Mouse (Mus musculus): ENCODE measurements around the gene Prokr2.

Gene Prokr2

GRCm38 (mm10) chr2:132385194-132385838 is at the start of gene Prokr2:
Prokr2 (minus strand) TSS chr2:132385447.
- peak; percentile 60 for DNase-seq (ENCODE audit: low spot score)

GRCm38 (mm10) chr2:132427160-132427941 is 42.1 kb upstream of the Prokr2 start:
- no peak for DNase-seq (ENCODE audit: low spot score)

GRCm38 (mm10) chr2:132425576-132425975 is 40.3 kb upstream of the Prokr2 start:
- no peak for DNase-seq (ENCODE audit: low spot score)

- no peak for DNase-seq (ENCODE audit: low spot score)
These were observed 38.3 kb upstream of the Prokr2 start for GRCm38 (mm10) chr2:132423411-132424047.

- DNase-seq (ENCODE audit: low spot score) = no peak
These were observed 37.6 kb upstream of the Prokr2 start for GRCm38 (mm10) chr2:132422846-132423245.

- DNase-seq (ENCODE audit: low spot score) = no peak
These were observed 33.2 kb upstream of the Prokr2 start for GRCm38 (mm10) chr2:132418414-132418813.

GRCm38 (mm10) chr2:132410126-132410525 is 24.9 kb upstream of the Prokr2 start:
- DNase-seq (ENCODE audit: low spot score) = no peak

GRCm38 (mm10) chr2:132398136-132398535 is 12.9 kb upstream of the Prokr2 start:
- DNase-seq (ENCODE audit: low spot score) = no peak

- no peak for DNase-seq (ENCODE audit: low spot score)
These were observed 10.5 kb upstream of the Prokr2 start for GRCm38 (mm10) chr2:132395753-132396152.

- no peak for DNase-seq (ENCODE audit: low spot score)
These were observed 5.4 kb upstream of the Prokr2 start for GRCm38 (mm10) chr2:132390607-132391160.

- peak; percentile 45 for DNase-seq (ENCODE audit: low spot score)
These were observed 4.3 kb upstream of the Prokr2 start for GRCm38 (mm10) chr2:132389562-132389961.

GRCm38 (mm10) chr2:132384511-132385193 is 595 bp downstream of the Prokr2 start:
- no peak for DNase-seq (ENCODE audit: low spot score)

GRCm38 (mm10) chr2:132382308-132382707 is 2.9 kb downstream of the Prokr2 start:
- DNase-seq (ENCODE audit: low spot score) = no peak

- DNase-seq (ENCODE audit: low spot score) = no peak
These were observed 5.6 kb downstream of the Prokr2 start for GRCm38 (mm10) chr2:132379690-132380089.

- DNase-seq (ENCODE audit: low spot score) = no peak
These were observed 6.6 kb downstream of the Prokr2 start for GRCm38 (mm10) chr2:132378602-132379150.

- no peak for DNase-seq (ENCODE audit: low spot score)
These were observed 7.8 kb downstream of the Prokr2 start for GRCm38 (mm10) chr2:132377436-132377835.

- no peak for DNase-seq (ENCODE audit: low spot score)
These were observed 9.5 kb downstream of the Prokr2 start for GRCm38 (mm10) chr2:132375721-132376120.

- no peak for DNase-seq (ENCODE audit: low spot score)
These were observed 10.1 kb downstream of the Prokr2 start for GRCm38 (mm10) chr2:132375135-132375534.

GRCm38 (mm10) chr2:132373748-132374147 is 11.5 kb downstream of the Prokr2 start:
- DNase-seq (ENCODE audit: low spot score) = no peak

GRCm38 (mm10) chr2:132368433-132368832 is 16.8 kb downstream of the Prokr2 start:
- no peak for DNase-seq (ENCODE audit: low spot score)

- no peak for DNase-seq (ENCODE audit: low spot score)
These were observed 41.4 kb downstream of the Prokr2 start for GRCm38 (mm10) chr2:132343846-132344245.

- DNase-seq (ENCODE audit: low spot score) = no peak
These were observed 44.0 kb downstream of the Prokr2 start for GRCm38 (mm10) chr2:132341293-132341692.

Measured in testis, postnatal 10 days (tissue).